Mouse (Mus musculus) v-Abl transformed pro-B cells (cell line): ENCODE results near the gene Fetub.

Source experiments
- in situ Hi-C, 2 experiments: fragments of 400-800 bp; cut with MboI; formaldehyde crosslinking; loops; one replicate each; pipeline ENCODE4 v1.15.1; 2025; ENCODE audit not compliant: unreplicated experiment in 2 of 2

The Fetub gene

DNA sequence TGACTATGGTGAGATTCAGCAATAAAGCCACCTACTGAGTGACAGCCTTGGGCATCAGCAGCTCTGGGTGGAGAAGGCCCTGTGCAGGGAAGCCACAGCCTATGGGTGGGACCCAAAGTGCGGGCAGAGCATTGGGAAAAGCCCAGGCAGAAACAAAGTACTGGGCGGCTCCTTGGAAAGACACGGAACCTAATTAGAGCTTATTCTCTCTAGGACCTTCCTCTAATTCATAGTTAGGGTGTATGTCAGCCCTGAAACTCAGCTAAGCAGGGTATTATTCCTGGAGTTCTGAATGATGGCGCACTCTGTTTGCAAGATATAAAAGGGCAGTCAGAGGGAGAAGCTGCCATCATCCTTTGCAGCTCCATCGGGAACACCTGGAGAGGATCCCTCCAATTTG lies at the start of gene Fetub:
TSS of gene Fetub (plus strand) at position 301 of the 400 bp plus-strand sequence.
- in situ Hi-C loops: no loop called here

DNA sequence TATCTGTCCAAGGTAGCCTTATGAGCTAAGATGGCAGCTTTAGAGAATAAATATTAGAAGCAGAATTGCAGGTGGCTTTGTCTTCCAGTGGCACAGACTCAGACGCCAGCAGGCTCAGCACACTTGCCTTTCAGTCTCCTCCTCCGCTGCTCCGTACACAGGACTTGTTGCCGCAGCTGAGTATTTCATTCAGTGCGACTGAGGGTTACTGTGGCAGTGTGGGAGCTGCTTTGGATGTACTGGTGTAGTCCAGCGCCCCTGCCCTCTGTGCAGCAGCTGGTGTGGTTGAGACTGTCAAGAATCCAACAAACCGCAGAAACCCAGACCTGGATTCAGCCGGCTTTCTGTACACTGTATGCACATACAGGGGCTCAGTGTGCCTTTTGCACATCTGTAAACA lies 45.7 kb upstream of the Fetub start:
- in situ Hi-C loops: loop anchor here (10.0 kb wide), 1 partner anchor 262 kb away; no protein-coding TSS in a partner anchor

DNA sequence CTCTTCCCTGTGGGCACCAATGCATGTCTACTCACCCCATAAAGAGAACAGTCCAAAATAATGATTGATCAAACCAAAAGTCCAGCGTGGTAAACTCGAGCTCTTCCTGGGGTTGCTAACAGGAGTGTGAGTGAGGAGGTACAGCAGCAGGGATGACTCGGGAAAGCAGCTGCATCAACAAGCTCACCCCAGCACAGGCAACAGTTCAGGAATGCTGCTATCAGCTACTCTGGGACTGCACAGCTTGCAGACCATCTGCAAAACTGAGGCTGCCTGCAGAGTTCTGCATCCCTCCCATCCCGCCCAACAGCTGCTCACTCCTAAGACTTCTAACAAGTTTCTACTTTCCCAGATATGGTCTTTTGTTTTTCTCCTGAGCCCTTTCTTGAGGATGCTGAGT lies 44.8 kb upstream of the Fetub start:
- in situ Hi-C loops: loop anchor here (10.0 kb wide), 1 partner anchor 261 kb away; no protein-coding TSS in a partner anchor

DNA sequence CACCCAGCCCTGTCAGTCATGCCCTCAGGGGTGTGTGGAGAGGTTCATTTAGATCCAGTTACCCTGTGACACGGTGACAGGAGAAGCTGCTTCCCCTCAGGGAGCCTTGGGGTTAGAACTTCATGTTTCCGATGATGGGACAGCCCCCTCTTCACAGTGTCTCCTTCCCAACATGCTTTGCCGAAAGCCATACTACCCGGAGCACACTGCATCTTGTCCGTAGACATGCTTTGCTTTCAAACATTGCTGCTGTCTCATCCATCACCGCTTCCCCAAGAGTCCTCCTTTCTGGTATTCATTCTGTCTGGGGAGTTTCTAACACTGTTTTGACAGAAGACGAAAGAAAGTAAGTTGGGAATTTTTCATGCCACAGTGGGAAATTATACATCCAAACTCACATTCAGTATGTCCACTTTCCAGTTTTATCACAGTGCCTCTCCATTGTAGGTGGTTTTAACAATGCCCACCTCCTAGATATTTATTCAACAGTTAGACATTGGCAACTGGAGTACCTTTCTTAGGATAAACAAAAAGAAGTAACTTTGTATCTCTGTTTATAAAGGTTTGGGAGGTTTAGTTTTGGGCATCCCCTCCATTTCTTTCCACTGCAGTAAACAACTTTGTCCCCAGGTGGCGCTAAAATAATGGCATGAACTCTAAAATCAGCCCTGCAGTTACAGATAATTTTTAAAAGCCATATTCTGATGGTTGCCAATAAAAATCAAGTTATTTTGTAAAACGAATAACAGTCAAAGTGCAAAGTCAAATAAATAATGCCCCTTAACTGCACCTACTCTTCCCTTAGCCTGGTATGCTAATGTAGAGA lies 41.7 kb upstream of the Fetub start:
- in situ Hi-C loops: loop anchor here (5.0 to 25.0 kb wide), 4 partner anchors 76 to 561 kb away; partner anchors contain the start of genes Hrg (in 2 of the 2) and Rtp1 (in 1 of the 2)

DNA sequence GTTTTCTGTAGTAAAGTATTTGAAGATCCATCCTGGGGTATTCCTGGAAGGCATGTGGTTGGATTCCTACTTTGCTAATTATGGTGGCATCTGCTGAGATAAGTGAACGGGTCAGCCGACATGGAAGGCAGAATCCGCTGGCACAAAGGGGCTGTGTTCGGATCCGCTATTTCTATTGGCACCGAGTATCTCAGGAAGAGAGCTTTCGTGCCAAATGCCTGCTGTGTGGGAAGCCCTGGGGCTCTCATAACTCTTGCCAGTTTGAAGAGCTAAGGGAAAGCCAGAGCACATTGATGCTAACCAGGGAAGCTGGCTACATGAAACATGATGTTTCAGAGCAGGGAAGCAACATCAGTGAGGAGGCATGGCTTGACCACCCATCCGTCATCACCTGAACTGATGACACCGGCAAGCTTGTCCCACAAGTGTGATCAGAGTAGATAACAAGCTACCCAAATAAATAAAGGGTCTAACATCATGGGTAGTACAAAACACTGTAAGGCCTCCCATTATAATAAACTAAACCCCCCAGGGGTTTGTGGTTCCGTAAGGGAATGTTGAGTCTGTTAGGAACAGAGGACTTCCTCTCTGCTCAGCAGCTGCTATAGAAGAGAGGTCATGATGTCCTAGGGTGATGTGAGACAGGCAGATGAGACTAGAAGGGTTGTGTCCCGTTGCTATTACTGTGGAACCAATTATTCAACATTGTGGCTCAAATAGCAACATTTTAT lies 40.3 kb upstream of the Fetub start:
- in situ Hi-C loops: loop anchor here (5.0 to 25.0 kb wide), 4 partner anchors 74 to 559 kb away; partner anchors contain the start of genes Hrg (in 2 of the 2) and Rtp1 (in 1 of the 2)

DNA sequence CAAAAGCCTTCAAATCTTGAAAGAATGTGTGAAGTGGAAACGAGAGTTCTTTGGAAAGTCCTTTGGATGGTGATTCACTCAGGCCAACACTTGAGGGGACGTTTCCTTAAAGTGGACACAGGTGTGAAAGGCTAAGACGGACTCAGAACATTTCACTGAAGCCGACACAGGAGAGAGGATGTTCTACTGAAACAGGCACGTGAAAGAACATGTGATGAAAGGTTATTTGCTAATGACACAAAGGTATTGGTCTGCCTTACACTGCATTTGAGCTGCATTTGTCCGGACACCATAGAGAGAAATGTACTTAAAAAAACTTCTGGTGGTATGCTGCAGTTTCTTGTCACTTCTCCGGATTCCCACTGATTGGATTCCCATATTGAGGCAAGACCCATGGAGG lies 39.4 kb upstream of the Fetub start:
- in situ Hi-C loops: loop anchor here (5.0 to 25.0 kb wide), 4 partner anchors 74 to 559 kb away; partner anchors contain the start of genes Hrg (in 2 of the 2) and Rtp1 (in 1 of the 2)

DNA sequence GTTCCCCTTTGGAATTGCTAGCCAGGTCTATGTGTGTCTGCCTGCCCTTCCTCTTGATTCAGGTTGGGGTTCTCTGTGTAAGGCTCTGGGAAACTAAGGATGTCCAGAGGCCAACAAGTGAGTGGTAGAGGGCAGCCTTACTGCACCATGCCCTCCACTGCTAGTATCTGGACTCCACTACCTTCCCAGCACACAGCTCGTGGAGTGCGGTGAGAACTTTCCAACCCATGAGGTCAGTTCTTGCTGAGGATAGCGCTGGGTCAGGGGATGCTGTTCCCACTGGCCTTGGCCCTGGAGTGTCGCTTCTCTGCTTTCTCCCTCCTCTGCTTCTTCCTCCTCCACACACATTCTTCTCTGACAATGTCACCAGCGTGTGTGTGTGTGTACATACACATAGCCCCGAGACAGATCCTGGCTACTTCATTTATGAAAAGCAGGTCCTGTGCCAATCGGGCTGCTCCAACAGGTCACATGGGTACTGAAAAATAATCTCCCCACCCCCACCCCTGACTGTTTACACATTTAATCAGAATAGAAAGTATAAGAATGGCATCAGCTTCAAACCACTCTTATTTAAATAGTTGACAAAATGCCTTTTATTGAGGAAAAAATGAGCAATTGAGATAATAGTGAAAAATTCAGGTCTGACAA lies 38.1 kb upstream of the Fetub start:
- in situ Hi-C loops: loop anchor here (5.0 to 25.0 kb wide), 4 partner anchors 72 to 557 kb away; partner anchors contain the start of genes Hrg (in 2 of the 2) and Rtp1 (in 1 of the 2)

DNA sequence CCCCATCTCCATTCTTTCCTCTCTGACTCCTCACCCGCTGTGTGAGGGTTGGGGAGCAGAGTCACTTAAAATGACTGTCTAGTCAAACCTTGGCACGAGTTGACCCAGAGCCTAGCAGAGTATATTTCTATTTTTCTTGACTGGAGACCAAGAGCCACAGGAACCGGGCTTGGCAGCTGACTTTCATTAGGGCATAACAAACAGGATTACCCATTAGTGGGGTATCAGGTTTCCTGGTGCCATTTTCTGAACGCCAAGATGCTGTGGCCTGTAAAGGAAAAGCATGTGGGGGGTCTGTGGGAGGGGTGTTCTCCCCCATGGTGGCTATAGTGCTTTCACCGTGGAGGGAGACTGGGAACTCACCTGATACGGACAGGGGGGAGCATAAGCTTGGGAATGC lies 37.2 kb upstream of the Fetub start:
- in situ Hi-C loops: loop anchor here in 1 of 2 experiments (25.0 kb wide), 1 partner anchor 556 kb away; the partner anchor contains the start of gene Rtp1

DNA sequence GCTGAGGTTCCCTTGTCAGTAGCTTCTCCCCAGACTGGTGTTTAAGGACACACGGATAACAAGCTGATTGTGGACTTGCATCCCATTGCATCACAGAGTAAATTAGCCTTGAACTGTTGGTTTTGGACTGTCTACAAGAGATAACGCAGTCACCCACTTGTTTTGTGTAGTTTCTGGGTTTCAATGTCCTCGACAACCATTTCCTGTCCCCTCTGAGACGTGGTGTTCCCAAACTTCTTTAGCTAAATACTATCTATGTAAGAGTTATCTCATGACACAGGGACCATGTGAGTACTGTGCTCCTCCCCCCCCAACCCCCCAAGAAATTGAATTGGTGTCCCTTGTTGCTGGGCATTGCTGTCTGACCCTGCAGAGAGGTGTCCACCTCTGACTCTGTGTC lies 36.6 kb upstream of the Fetub start:
- in situ Hi-C loops: loop anchor here in 1 of 2 experiments (25.0 kb wide), 1 partner anchor 556 kb away; the partner anchor contains the start of gene Rtp1

DNA sequence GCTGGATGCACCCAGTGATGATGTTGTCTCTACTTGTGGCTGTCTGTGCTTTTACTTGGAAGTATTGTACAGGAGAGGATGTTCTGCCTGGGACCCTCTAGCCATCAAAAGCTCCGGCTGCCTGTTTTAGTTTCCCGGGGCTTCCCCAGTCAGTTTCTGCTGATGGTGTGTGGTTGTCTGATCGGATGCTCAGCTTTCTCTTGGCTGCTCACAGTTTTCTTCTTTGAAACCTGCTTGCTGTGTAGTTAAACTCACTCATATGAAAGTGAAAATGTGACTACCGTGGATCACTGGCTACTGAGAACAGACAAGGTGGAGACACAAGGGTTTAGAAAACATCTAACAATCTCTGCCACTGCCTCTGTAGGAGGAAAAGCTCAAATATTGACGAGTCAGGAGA lies 34.7 kb upstream of the Fetub start:
- in situ Hi-C loops: loop anchor here in 1 of 2 experiments (25.0 kb wide), 1 partner anchor 554 kb away; the partner anchor contains the start of gene Rtp1

DNA sequence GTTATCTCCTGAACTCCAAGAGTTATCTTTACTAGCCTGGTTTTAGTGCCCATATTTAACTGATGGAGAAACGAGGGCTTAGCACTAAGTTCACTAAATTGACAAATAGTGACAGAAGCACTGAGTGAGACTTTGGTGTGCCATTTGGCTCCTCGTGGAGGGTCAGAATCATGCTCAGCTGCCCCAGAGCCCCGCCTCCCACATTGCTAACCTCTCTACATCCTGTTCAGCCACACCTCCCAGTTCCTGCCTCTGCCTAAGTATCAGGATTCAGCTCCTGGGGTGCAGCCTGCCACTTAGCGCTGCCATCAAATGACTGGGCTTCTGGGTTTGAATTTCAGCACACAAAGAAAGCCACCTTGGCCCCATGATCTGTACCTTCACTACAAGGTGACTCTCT lies 32.8 kb upstream of the Fetub start:
- in situ Hi-C loops: loop anchor here in 1 of 2 experiments (25.0 kb wide), 1 partner anchor 552 kb away; the partner anchor contains the start of gene Rtp1

DNA sequence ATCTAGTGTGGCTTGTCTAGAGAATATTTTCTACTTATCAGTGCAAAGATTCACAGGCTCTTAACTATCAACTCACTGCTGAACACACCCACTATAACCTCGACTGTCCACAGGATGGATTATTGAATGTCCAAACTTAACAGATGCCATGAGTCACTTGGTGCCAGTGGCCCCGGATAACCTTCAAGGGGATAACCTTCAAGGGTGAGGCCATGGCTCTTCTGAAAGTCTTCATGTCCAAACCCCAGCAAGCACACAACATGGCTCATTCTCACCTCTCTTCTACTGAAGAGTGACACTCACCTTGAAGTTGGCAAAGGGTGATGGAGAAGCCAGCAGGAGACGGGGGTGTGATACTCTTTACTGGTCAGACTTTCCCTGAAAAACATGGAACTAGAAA lies 31.4 kb upstream of the Fetub start:
- in situ Hi-C loops: loop anchor here in 1 of 2 experiments (25.0 kb wide), 1 partner anchor 551 kb away; the partner anchor contains the start of gene Rtp1

DNA sequence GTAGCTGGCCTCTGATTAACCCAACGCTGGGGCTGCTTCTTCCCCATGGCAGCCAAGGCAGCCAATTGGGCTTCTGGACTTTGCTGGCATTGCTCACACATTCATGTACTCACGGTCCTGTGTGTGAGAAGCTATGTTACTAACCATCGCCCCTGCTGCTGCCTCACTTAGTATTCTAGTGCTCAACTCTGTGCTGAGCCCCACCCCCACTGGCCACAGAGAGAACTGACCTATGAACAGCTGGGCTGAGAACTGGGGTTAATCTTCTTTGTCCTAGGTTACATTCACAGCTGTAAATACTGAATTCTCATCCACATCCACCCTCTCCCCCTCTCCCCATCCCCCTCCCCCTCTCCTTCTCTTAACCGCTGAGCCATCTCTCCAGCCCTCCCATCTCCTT lies 29.3 kb upstream of the Fetub start:
- in situ Hi-C loops: loop anchor here in 1 of 2 experiments (25.0 kb wide), 1 partner anchor 548 kb away; the partner anchor contains the start of gene Rtp1

DNA sequence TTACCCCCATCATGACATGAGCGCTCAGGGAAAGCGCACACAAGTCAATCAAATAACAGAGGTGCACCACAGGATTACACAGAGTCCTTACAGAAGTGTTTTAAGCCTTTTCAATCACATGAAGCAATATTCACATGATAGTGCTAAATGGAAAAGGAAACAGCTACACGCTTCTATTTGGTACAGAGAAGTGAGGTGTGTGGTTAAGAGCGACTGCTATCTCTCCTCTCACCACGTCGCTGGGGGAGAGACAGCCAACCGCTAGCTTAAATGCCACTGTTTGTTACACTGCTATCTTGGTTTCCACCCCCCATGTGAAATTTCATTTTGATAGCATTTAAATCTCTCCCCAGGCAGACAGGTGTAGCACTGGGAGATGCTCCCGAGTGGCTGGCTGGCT lies 28.4 kb upstream of the Fetub start:
- in situ Hi-C loops: loop anchor here in 1 of 2 experiments (25.0 kb wide), 1 partner anchor 548 kb away; the partner anchor contains the start of gene Rtp1

DNA sequence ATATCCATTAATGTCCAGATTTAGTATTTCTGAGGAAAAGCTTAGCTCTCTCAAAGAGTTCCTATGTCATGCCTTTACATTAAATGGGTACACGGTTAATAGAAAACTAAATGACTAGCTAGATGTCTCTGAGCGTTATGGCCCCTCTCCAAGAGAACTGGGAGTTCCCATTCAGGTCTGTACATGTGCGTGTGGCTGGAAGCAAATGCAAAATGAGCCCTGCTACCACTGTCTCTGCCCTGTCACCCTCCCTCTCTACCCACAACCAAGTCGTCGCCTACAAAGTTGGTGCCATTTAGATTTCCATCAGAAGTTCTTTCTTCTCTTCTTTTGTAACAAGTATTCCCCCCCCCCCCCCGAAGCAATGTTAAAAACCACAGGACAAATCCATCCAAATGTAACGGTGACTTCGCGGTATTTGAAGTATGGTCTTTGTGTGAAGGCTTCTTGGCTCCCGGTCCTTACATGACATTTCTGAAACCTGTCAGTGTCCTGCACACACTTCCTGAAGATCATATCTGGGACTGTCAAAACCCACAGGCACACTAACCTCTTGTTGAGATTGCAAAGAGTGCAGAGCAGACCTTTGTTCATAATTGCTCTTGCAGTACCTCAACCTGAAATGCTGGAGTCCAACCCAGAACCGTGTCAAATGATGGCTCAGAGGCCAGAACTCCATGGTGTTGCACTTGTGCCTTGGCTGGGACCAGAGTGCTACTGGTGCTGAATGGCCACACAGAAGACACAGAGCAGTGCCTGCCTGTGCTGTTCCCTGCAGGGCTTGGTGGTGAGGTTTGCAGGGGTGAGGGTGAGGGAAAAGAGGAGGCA lies 27.2 kb upstream of the Fetub start, which contains the start of gene Ahsg:
TSS of gene Ahsg (plus strand) at position 595 of the 828 bp plus-strand sequence.
- in situ Hi-C loops: loop anchor here in 1 of 2 experiments (25.0 kb wide), 1 partner anchor 546 kb away; the partner anchor contains the start of gene Rtp1

DNA sequence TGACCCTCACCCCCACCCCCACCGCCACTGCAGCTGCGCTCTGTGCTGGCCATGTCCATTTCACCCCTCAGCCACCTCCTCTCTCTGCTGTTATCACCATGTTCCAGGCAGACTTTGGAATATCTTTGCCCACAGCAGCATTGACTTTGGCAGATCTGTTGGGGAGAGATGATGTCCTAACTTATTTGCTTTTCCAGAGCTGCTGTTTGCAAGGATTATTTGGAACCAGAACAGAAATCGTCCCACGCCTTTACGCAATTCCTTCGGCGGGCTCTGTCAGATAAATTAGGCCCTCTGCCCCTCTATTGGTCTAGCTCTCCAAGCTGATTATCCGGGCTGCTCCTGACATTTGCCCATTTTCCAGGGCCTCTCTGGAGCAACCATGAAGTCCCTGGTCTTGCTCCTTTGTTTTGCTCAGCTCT lies 26.4 kb upstream of the Fetub start:
- in situ Hi-C loops: loop anchor here in 1 of 2 experiments (25.0 kb wide), 1 partner anchor 546 kb away; the partner anchor contains the start of gene Rtp1

DNA sequence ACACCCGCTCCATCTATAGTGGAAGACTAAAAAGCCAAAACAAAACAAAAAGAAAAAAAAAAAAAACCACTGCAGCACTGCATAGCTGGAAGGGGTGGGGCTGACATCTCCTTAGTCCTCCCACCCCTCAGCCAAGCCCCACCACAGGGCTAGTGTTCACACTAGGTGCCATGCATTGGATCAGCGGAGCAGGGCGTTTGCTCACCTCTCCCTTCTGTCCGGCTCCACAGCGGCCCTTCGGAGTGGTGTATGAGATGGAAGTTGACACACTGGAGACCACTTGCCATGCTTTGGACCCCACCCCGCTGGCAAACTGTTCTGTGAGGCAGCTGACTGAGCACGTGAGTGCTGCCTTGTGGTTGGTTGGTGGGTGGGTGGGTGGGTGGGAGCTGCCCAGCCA lies 24.0 kb upstream of the Fetub start:
- in situ Hi-C loops: loop anchor here in 1 of 2 experiments (25.0 kb wide), 1 partner anchor 543 kb away; the partner anchor contains the start of gene Rtp1

DNA sequence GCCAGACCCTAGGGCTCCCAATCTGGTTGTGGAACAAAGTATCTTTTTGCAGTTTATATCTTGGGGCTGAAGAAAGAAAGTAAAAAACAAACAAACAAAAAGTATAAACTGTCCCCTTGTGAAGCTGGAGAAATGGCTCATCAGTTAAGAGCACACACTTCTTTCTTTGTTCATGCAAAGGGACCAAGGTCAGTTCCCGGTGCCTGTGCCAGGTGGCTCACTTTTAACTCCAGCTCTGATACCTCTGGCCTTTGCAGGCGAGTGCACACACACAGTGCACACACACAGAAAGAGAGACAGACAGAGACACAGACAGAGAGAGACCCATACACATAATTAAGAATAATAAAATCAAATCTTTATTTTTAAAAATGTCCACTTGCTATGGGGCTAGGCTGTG lies 21.5 kb upstream of the Fetub start:
- in situ Hi-C loops: loop anchor here in 1 of 2 experiments (25.0 kb wide), 1 partner anchor 541 kb away; the partner anchor contains the start of gene Rtp1
